Mouse (Mus musculus) liver, postnatal 0 days (tissue): ENCODE results near the gene Krt17.

Experiments
- CTCF ChIP-seq: sonication (generic); IDR thresholded peaks from 2 replicates; pipeline ENCODE4 v1.5.1; 2016; ENCODE audit warnings: antibody characterized with exemption, low read depth
- EP300 ChIP-seq: IDR thresholded peaks from 2 replicates; pipeline ENCODE4 v1.6.1; 2016; ENCODE audit warnings: antibody characterized with exemption, low read depth, mild to moderate bottlenecking

DNA sequence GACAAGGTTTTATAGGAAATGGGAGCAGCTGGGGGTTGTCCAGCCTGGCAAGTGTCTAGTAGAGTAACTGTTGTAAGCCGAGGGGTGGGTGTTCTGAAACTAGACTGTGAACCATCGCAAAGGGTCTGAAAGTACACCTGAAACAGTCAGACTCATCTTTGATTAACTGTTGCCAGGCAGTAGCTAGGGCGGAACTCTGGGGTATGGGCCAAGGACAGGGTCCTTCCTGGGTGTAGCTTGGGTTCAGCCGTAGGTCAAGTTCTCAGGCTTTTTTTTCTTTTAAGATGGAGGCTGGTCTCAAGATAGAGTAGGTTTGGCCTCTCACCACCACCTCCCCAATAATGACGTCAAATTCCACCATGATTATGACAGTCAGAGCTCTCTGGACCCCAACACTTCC, 47.1 kb upstream of the Krt17 start:
- TF ChIP-seq CTCF (no peak), EP300 (no peak)
